Mouse (Mus musculus) lung, adult 18-20 months (tissue): ENCODE data around the gene Adipor1.
A peak's percentile ranks its signal among the peaks of the same experiment; 100 is the strongest.
"Not testable (repeated sequence)": the region's sequence is repeated elsewhere in the genome, so short reads cannot be mapped to it uniquely, and the experiment has no call there.

Experiments
- DNase-seq, 2 experiments: peaks; one replicate each; pipeline ENCODE4 v3.0.0; 2022; ENCODE audit warnings: mixed read lengths in 2 of 2

Gene Adipor1

GRCm38 (mm10) chr1:134419751-134420458 lies 4.7 kb downstream of the Adipor1 start:
- peak; percentile 15 to 50 for DNase-seq

- no peak for DNase-seq
Measured at GRCm38 (mm10) chr1:134423911-134424310, 8.7 kb downstream of the Adipor1 start.

- no peak for DNase-seq
Measured at GRCm38 (mm10) chr1:134426289-134426688, 11.1 kb downstream of the Adipor1 start.

- DNase-seq, result peak in 1 of 2 experiments; percentile 18
Measured at GRCm38 (mm10) chr1:134433002-134433401, 17.8 kb downstream of the Adipor1 start.

- DNase-seq, result no peak
Measured at GRCm38 (mm10) chr1:134433473-134433872, 18.3 kb downstream of the Adipor1 start.

- peak in 1 of 2 experiments; percentile 31 for DNase-seq
Measured at GRCm38 (mm10) chr1:134435414-134435813, 20.2 kb downstream of the Adipor1 start.

GRCm38 (mm10) chr1:134440437-134440836 lies 25.3 kb downstream of the Adipor1 start:
- no peak for DNase-seq

GRCm38 (mm10) chr1:134441737-134442136 lies 26.6 kb downstream of the Adipor1 start:
- not testable (repeated sequence) for DNase-seq

GRCm38 (mm10) chr1:134442394-134442793 lies 27.2 kb downstream of the Adipor1 start:
- no peak for DNase-seq

- not testable (repeated sequence) for DNase-seq
Measured at GRCm38 (mm10) chr1:134443288-134443687, 28.1 kb downstream of the Adipor1 start.

GRCm38 (mm10) chr1:134445418-134445817 lies 30.2 kb downstream of the Adipor1 start:
- DNase-seq, result no peak

- not testable (repeated sequence) for DNase-seq
Measured at GRCm38 (mm10) chr1:134448537-134448936, 33.4 kb downstream of the Adipor1 start.

- DNase-seq, result no peak
Measured at GRCm38 (mm10) chr1:134450201-134450600, 35.0 kb downstream of the Adipor1 start.

GRCm38 (mm10) chr1:134450986-134451385 lies 35.8 kb downstream of the Adipor1 start:
- DNase-seq, result peak; percentile 9 to 23

- DNase-seq, result peak; percentile 95
Measured at GRCm38 (mm10) chr1:134454904-134455824, 40.0 kb downstream of the Adipor1 start, which contains the start of gene Klhl12. TSS of gene Klhl12 (plus strand) at chr1:134455531.

- DNase-seq, result no peak
Measured at GRCm38 (mm10) chr1:134456060-134456459, 40.9 kb downstream of the Adipor1 start.

GRCm38 (mm10) chr1:134458139-134458727 lies 43.1 kb downstream of the Adipor1 start:
- no peak for DNase-seq

- no peak for DNase-seq
Measured at GRCm38 (mm10) chr1:134460294-134461284, 45.4 kb downstream of the Adipor1 start.
